Mouse (Mus musculus): ENCODE results near the gene Gucy2c.

Gene Gucy2c

DNA sequence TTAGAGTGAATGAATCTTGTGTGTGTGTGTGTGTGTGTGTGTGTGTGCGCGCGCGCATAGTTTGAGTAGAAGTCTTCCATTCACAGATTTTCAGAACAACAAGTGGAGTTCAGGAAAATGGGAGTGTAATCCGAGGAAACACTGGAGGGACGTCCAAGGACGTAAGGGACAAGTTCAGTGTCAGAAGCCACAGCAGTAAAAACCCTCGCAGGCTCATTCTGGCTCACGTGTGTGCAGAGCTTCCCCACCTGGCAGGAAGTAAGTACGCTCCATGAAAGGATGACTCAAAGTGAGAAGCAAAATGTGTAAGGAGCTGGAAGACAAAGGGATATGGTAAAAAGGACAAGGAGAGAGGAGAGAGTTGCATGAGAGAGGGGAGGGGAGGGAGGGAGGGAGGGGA, 40.3 kb downstream of the Gucy2c start:
- DNase-seq (ENCODE audit: low spot score), result no peak

- no peak for DNase-seq (ENCODE audit: low spot score)
Observed at GRCm38 (mm10) chr6:136735766-136736165, 45.8 kb downstream of the Gucy2c start.

DNA sequence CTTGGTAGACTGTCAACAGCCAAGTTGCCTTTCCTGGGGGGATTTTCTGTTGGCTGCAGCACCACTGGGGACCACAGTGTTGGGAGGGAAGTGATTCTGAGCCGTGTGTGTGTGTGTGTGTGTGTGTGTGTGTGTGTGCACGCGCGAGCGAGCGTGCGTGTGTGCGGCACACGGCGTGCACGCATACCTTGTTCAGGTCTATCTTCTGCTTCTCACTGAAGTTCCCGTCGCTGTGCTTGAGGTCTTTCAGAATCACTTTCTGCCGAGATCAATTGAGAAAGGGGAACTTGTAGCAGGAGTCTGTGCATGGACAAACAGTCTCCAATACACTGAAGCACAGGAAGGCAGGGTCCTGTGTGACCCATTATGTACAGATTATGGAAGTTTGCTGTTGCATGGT, 53.4 kb downstream of the Gucy2c start:
- DNase-seq (ENCODE audit: low spot score), result no peak

- DNase-seq (ENCODE audit: low spot score), result no peak
Observed at GRCm38 (mm10) chr6:136723171-136723570, 58.4 kb downstream of the Gucy2c start.

GRCm38 (mm10) chr6:136722565-136722964, 59.0 kb downstream of the Gucy2c start:
- no peak for DNase-seq (ENCODE audit: low spot score)

DNA sequence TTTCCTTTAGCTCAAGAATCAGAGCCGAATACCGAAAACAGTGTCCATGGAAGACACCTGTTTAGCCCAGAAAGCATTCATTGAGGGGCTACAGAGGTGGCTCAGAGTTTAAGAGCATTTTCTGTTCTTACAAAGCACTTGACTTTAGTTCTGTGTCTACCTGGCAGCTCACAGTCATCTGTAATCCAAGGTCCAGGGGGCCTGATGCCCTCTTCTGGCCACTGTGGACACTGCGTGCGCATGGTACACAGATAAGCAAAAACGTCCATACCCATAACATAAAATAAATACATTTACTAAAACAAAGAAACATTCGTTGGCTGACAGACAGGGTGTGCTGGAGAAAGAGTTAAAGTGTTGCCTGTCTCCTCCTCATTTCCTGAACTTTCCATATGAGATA, 59.6 kb downstream of the Gucy2c start:
- peak; percentile 58 for DNase-seq (ENCODE audit: low spot score)

- DNase-seq (ENCODE audit: low spot score), result no peak
Observed at GRCm38 (mm10) chr6:136720436-136720835, 61.1 kb downstream of the Gucy2c start.

DNA sequence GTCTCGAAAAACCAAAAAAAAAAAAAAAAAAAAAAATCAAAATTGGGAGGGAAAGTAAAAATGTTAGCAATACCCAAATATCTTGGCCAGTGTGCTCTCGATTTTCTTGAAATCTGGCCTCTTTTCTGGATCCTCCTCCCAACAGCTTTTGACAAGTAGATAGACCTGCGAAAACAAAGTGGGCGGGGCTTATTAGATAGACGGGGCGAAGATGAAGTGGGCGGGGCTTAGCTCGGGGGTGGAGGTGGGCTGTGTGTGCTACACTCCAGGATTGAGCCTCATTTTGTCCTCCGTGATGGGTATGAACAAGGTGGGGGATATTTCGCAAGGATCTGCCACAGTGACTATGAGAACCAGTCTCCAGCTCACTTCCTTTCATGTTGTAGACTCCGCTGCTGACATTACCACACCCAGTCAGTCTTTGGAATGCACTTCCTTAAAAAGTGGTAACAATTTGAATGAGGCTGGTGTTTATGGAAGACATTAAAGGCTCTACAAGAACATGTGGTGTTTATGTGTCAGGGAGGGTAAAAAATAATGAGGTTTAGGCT, 65.6 kb downstream of the Gucy2c start:
- no peak for DNase-seq (ENCODE audit: low spot score)

DNA sequence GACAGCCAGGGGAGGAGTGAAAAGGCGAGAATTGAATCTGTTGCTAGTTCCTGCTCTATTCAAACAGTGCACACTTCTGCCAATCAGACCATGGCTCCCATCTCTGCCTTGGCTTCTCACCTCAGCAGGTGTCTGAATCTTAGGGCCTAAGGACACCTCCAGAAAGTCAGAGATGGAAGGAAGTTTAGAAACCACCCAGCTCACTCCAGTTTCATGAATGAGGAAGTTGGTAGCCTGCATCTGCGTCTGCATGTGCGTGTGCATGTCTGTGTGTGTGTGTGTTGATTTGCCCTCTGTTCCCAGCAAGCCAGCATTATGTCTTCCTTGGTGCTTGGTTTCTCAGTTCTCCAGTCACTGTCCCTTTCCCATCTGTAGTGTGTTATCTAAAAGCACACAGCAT, 67.5 kb downstream of the Gucy2c start:
- DNase-seq (ENCODE audit: low spot score), result no peak

DNA sequence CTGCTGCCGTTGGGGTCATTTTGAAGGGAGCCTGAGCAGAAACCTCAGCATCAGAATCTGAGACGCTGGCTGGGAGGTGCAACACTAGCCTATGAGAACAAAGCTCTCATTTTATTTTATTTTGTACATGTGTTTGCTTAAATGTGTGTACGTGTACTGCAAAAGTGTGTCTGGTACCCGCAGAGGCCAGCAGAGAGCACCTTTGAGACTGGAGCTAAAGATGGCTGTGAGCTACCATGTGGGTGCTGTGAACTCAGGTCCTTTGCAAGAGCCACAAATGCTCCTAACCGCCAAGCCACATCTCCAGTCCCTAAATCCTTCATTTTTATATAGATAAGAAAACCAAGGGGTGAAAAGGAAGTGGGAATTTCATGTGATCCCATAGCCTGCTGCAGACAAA, 71.2 kb downstream of the Gucy2c start:
- DNase-seq (ENCODE audit: low spot score), result no peak

DNA sequence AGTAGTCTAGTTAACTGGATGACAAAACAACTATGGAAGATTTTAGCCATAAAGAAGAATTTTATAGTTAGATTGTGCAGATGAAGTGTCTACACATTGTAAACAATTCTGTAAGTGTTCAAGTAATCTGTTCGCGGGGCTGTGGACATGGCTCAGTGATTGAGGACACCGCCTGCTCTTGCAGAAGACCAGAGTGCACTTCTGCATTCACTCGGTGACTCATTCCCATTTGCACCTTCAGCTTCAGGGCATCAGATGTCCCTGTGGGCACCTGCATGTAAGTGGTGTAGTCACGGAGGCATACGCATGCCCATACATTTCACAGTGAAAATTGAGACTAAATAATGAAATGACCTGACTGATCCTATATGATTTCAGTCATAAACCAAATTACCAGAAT, 73.0 kb downstream of the Gucy2c start:
- DNase-seq (ENCODE audit: low spot score), result no peak

DNA sequence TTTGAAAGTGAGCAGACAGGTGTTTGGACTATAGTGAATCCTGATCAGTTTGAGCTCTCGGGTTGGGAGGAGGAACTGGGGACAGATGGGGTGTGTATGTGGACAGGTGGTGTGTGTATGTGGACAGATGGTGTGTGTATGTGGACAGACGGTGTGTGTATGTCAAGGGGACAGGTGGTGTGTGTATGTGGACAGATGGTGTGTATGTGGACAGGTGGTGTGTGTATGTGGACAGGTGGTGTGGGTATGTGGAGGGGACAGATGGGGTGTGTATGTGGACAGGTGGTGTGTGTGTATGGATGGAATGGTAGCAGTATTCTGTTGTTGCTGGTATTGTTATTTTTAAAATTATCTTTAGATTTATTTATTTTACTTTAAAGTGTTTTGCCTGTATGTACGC, 79.7 kb downstream of the Gucy2c start:
- no peak for DNase-seq (ENCODE audit: low spot score)

- no peak for DNase-seq (ENCODE audit: low spot score)
Observed at GRCm38 (mm10) chr6:136701185-136701584, 80.4 kb downstream of the Gucy2c start.

DNA sequence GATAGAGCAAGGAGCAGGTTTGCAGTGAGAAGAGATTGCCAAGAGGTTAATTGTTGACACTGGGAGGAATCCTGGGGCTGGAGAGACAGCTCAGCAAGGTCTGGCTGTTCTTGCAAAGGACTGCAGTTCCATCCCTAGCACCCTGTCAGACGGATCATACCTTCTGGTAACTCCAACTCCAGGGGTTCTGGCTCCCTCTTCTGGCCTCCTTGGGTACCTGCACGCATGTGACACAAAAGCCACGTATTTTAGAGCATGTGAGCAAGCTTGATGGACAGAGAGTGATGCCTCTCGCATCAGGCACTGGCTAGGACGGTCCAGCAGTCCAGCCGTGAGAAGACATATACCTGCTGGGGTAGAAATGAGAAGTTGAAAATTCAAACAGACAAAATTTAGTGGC, 90.3 kb downstream of the Gucy2c start:
- no peak for DNase-seq (ENCODE audit: low spot score)

- DNase-seq (ENCODE audit: low spot score), result no peak
Observed at GRCm38 (mm10) chr6:136690527-136690926, 91.0 kb downstream of the Gucy2c start.

DNA sequence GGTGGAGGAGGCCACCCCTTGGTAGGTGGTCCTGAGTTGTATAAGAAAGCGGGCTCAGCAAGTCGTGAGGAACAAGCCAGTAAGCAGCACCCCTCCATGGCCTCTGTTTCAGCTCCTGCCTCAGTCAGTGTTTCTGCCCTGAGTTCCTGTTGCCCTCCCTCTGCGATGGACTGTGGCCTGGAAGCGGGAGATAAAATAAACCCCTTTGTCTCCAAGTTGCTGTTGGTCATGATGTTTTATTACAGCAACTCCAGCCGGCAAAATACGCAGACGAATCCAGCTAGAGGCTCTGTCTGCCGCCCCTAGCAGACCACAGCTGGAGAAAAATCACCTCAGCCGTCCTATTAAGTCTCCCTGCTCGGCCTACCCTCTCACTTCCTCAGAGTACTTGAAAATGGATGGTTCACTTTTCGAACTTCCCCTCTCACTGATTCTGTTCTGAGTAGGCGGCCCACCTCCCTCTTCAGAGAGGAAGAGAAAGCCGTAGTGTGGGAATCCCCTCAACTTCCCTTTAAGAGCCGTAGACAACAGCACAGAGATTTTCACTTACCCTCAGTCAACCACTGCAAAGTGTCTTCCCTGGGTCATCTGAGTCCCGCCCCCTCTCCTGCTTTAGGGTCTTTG, 91.7 kb downstream of the Gucy2c start:
- no peak for DNase-seq (ENCODE audit: low spot score)

DNA sequence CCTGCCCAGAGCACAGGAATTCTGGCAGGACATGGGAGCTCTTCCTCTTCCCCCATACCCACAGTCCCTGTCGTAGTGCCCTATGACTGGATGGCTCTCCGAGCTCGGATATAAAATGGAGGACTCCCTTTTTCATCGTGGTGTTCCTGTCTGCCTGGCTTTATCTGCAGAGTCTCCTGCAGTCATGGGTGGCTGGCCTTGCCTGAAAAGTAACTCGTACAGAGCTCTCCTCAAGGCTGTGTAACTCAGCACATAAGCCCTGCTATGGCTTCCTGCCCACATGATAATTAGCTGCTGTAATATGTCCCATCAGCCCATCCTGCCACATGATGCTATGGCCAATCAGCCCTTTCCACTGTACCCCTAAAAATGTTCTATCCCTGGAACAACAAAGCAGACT, 96.1 kb downstream of the Gucy2c start:
- DNase-seq (ENCODE audit: low spot score), result no peak

DNA sequence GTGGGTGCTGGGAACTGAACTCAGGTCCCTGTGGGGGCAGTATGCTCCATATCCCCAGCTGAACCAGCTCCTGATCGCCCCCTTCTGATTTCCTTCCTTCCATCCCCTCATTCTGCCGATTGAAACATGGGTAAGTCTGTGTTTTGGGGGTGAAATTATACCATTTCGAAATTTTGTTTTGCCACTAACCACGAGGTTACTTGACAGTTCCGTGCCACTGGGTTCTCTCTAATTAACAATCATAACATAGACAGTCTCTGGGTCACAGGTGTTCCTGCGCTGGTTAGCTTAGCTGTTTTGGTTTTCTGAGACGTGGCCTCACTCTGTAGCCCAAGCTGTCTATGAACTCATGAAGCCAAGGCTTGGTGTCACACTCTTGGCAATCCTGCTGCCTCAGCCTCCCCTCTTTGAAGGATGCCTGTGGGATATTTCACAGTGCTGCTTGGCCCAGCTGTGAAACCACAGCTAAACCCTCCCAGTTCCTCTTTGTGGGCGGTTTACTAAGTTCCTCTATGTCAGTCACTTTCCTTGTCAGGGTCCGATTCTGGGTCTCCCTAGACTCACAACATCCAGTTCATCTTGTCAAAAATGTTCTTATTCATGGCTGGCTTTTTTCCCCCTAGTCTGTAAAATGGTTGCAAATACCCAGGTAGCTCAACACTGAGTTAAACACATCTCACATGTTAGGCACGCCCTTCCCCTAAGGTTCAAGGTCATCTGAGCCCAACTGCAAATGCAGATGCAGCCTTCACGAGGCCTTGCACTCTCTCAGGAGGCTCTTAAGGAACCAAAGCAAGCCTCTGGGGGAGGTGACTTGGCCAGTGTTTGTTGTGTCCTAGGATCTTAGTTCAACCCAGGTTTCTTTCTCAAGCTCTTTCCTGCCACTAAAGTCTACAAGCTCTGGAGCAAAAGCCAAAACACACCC, 97.9 kb downstream of the Gucy2c start:
- DNase-seq (ENCODE audit: low spot score), result no peak

GRCm38 (mm10) chr6:136679381-136679780, 102.2 kb downstream of the Gucy2c start:
- DNase-seq (ENCODE audit: low spot score), result no peak

DNA sequence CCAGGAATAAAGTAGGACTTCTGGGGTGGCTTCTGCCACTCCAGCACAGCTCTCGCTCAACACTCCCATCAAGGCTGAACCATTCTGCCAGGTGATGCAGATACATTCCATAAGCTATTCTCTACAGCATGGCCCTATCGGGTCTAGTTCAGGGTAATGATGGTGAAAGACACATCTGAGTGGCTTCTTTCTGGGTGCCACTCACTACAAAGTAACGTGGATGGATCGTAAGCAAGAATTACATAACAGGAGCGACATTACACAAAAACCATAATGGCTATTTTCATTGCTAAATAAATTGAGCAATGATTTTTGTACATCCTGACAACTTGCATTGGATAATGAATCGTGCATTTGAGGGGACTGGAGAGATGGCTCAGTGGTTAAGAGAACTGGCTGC, 106.6 kb downstream of the Gucy2c start:
- no peak for DNase-seq (ENCODE audit: low spot score)

GRCm38 (mm10) chr6:136672467-136672866, 109.1 kb downstream of the Gucy2c start:
- no peak for DNase-seq (ENCODE audit: low spot score)

- no peak for DNase-seq (ENCODE audit: low spot score)
Observed at GRCm38 (mm10) chr6:136669274-136669673, 112.3 kb downstream of the Gucy2c start.

- no peak for DNase-seq (ENCODE audit: low spot score)
Observed at GRCm38 (mm10) chr6:136668266-136668986, 113.1 kb downstream of the Gucy2c start.

Measured in retina, embryonic 14.5 days (tissue).